Mouse (Mus musculus): Measurements from ENCODE around the gene Galnt18.

Gene Galnt18

GRCm38 (mm10) chr7:111644362-111644761 lies 135.4 kb downstream of the Galnt18 start:
- in situ Hi-C loops (cut with MboI; ENCODE audit: low sequenced_read_pairs): no loop called here

DNA sequence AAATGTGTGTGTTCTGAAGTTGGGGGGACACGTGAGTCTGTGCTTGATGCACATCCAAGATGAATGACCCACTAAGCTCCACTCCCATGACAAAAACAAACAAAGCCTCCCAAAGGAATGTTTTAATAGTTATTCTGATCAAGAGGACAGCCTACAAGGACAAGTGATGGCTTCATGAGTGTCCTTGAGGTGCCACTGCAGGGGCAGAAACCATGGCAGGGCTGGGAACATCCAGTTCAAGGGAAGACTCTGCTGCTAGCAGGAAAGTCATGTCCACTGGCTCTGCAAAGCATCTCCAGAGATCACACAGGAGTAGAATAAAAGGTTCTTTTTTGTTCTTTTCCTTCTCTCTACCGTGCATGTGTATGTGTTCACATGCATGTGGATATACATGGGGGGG lies 140.9 kb downstream of the Galnt18 start:
- in situ Hi-C loops (cut with MboI; ENCODE audit: low sequenced_read_pairs): no loop called here

DNA sequence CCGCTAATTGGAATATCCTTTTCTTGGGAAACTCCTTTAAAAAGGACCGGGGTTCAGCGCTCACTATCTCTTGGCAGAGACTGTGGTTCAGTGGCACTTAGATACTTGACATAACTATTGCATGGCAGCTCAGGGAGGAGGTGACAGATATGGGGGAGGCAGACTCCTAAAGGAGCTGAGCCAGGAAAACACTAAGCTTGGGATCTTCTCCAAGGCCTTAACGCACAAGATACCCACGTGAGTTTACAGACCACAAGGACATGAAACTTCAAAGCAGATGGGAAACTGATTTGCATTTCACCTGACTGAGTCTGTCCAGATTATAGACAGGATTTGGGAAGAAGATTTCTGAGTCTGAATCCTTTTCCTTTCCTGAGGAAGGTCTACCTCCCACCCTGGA lies 141.3 kb downstream of the Galnt18 start:
- in situ Hi-C loops (cut with MboI; ENCODE audit: low sequenced_read_pairs): no loop called here

GRCm38 (mm10) chr7:111637866-111638448 lies 141.8 kb downstream of the Galnt18 start:
- in situ Hi-C loops (cut with MboI; ENCODE audit: low sequenced_read_pairs): no loop called here

GRCm38 (mm10) chr7:111636503-111636902 lies 143.3 kb downstream of the Galnt18 start:
- in situ Hi-C loops (cut with MboI; ENCODE audit: low sequenced_read_pairs): no loop called here

DNA sequence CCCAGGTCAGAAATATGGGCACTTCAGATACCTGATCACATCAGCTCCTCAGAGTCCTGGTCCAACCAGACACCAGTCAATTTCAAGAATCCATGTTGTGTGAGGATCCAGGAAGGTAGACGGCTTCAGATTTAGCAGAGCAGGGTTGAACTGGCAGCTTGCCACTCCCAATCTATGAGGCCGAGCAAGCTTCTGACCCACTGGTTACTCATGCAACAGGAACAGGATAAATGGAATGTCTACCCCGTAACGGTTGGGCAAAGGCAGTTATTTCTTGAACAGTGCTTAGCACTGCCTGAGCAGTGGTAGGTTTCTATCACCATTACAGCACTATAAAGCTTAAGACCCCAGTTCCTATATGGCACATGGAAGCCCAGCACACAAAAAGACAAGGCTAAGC lies 148.5 kb downstream of the Galnt18 start:
- in situ Hi-C loops (cut with MboI; ENCODE audit: low sequenced_read_pairs): no loop called here

DNA sequence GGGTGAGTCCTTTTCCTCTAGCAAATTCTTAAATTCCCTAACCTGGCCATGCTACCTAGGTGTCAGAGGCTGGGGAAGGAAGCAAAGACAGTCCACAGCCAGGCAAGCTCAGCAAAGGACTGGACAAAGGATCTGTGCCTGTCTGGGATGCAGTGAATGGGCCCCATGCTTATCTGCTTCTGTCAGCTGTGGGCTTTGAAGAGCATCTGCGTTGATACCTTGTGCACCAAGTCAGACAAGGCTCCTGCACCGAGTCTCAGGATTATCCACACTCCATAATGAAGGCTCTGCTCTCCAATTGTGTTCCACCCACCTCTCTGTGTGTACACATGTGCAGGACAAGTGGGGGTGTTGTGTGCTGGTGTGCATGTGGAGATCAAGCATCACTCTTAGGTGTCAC lies 153.5 kb downstream of the Galnt18 start:
- in situ Hi-C loops (cut with MboI; ENCODE audit: low sequenced_read_pairs): no loop called here

DNA sequence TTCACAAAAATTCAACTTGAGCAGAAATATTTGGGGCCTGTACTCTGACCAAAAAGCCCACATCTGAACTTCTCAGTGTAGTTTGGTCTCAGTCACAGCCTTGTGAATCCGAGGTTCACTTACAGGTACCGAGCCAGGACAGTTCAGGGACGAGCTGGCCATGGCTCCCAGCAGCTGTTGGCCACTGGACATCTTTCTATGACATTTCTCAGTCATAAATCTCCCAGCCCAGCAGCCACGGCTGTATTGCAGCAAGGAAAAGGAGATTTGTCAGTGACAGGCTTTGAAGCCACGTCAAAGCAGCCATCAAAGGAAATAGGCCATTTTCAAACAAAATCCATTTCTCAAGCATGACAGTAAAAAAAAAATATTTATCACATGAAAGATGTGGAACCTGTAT lies 154.0 kb downstream of the Galnt18 start:
- in situ Hi-C loops (cut with MboI; ENCODE audit: low sequenced_read_pairs): no loop called here

GRCm38 (mm10) chr7:111616231-111616937 lies 163.4 kb downstream of the Galnt18 start:
- in situ Hi-C loops (cut with MboI; ENCODE audit: low sequenced_read_pairs): no loop called here

- in situ Hi-C loops (cut with MboI; ENCODE audit: low sequenced_read_pairs): no loop called here
Observed at GRCm38 (mm10) chr7:111614471-111614870, 165.3 kb downstream of the Galnt18 start.

- in situ Hi-C loops (cut with MboI; ENCODE audit: low sequenced_read_pairs): no loop called here
Observed at GRCm38 (mm10) chr7:111607476-111607875, 172.3 kb downstream of the Galnt18 start.

- in situ Hi-C loops (cut with MboI; ENCODE audit: low sequenced_read_pairs): no loop called here
Observed at GRCm38 (mm10) chr7:111606091-111606490, 173.7 kb downstream of the Galnt18 start.

DNA sequence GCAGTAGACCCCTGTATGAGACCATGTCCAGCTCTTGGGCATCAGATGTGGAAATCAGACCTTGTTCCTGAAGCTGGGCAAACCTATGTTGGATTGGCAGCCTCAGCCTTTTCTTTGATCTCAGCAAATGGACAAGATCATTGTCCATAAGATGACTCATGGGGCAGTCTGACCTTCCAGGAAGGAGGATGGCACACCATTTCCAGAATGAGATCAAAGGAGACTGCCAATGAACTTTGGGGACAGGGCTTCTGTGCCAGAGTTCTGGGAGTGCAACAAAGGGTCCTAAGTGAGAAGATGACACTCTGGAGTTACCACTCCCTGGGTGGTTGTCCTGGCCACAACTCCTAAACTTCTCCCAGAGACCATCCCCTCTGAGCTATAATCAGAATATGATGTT lies 174.1 kb downstream of the Galnt18 start:
- in situ Hi-C loops (cut with MboI; ENCODE audit: low sequenced_read_pairs): no loop called here

DNA sequence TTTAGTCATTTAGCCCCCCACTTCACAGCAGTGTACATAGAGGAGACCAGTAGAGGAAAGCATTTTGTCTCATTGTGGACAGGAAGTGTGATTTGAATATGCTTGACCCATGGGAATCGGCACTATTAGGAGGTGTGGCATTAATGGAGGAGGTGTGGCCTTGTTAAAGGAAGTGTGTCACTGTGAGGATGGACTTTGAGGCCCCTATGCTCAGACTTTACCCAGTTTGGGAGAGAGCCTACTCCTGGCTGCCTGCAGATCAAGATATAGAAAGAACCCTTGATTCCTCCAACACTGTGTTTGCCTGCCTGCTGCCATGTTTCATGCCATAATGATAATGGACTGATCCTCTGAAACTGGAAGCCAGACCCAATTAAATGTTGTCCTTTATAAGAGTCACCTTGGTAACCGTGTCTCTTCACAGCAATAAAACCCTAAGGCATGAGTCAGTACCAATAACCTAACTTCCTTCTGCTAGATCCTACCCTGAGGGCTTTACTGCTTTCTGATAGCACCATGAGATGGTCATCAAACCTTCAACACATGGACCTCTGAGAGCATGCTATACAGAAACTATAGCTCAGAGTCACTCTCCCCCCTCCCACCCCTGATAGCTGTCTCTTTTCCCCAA lies 175.1 kb downstream of the Galnt18 start:
- in situ Hi-C loops (cut with MboI; ENCODE audit: low sequenced_read_pairs): no loop called here

DNA sequence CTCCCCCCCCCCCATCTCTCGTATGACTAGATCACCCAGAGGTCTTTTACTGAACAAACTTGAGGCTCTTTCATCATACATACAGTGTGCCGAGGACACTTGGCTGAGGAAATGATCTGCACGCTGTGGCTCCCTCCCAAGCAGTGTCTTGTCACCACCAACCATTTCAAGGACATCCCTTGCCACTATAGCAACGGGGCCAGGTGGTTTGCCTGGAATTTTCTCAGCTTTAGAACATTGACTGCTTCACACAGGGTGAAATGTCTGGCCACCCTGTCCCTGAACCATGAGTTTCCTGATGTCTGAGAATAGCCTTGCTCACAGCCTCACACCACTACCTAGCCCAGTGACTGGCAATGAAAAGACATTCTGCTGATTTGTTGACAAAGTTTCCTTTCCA lies 176.6 kb downstream of the Galnt18 start:
- in situ Hi-C loops (cut with MboI; ENCODE audit: low sequenced_read_pairs): no loop called here

- in situ Hi-C loops (cut with MboI; ENCODE audit: low sequenced_read_pairs): no loop called here
Observed at GRCm38 (mm10) chr7:111601339-111602067, 178.3 kb downstream of the Galnt18 start.

DNA sequence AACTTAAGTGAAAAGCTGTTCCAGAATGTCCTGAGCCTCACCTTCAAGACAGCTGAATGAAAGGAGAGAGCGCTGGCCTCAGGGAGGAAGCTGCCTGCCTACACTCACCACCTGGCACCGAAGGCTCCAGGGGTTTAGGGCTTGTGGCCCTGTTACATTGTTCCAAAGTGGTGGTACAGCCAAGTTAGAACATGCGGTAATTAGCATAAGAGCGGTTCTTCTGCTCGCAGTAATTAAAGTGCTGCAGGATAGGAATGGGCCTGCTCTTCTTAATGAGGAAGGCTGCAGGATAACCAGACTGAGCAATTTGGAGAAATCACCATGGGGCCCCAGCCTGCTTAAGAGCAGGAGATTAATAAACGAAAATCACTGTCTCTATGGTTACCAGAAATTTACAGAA lies 179.0 kb downstream of the Galnt18 start:
- in situ Hi-C loops (cut with MboI; ENCODE audit: low sequenced_read_pairs): no loop called here

GRCm38 (mm10) chr7:111593680-111594079 lies 186.1 kb downstream of the Galnt18 start:
- in situ Hi-C loops (cut with MboI; ENCODE audit: low sequenced_read_pairs): no loop called here

DNA sequence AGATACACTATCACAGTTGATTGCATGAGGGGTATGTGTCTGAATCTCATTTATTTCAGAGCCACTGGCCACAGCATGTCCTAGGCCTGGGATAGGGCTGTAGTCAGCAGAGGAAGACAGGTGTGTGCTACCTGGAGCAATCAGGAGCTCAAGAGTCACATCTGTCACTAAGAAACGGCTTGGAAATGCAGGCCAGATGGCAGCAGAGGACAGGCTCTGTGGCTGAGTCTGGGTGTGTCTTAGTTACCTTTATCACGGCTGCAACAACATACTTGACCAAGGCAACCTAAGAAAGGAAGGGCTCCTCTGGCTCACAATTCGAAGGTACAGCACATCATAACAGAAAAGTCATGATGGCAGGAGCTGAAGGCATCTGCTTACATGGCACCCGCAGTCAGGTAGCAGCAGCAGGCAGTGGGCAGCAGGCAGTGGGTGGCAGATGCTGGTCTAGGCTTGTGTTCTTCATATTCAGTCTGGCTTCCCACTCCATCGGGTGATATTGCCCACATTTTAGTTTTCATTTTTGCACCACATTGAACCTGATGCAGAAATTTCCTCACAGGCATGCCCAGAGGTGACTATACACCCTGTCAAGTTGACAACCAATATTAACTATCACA lies 190.2 kb downstream of the Galnt18 start:
- in situ Hi-C loops (cut with MboI; ENCODE audit: low sequenced_read_pairs): no loop called here

DNA sequence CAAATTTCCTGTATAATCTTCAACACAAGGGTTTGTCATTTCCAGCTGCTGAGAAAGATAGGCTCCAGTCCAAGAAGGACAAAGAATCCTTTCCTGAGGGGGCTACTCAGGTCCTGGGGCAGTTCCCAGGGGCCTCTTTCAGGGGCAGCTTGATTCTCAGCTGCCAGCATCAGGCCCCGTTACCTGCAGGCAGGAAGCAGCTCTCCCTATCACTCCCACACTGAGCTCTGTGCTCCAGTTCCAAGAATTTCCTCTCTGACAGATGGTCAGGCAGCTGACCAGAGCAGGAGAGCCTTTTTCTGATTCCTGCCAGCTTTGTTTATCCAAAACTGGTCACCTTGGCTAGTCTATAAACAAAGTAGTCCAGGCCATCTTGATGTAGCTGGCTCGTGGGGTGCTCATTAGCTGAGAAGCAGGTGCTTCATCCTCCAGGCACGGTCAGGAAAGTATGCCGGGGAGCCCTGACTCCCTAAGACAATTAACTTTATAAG lies 191.4 kb downstream of the Galnt18 start:
- in situ Hi-C loops (cut with MboI; ENCODE audit: low sequenced_read_pairs): no loop called here

- in situ Hi-C loops (cut with MboI; ENCODE audit: low sequenced_read_pairs): no loop called here
Observed at GRCm38 (mm10) chr7:111580547-111580946, 199.2 kb downstream of the Galnt18 start.
